Mouse (Mus musculus): ENCODE measurements around the gene Hoxd9. TPM values are rescaled to one million over a fixed set of nuclear protein-coding genes. Genes with fewer than 3 reads are reported as not detected.

The Hoxd9 gene
- total RNA-seq, 2 experiments from 2014 or later, result 12.6 to 16.1 TPM

DNA sequence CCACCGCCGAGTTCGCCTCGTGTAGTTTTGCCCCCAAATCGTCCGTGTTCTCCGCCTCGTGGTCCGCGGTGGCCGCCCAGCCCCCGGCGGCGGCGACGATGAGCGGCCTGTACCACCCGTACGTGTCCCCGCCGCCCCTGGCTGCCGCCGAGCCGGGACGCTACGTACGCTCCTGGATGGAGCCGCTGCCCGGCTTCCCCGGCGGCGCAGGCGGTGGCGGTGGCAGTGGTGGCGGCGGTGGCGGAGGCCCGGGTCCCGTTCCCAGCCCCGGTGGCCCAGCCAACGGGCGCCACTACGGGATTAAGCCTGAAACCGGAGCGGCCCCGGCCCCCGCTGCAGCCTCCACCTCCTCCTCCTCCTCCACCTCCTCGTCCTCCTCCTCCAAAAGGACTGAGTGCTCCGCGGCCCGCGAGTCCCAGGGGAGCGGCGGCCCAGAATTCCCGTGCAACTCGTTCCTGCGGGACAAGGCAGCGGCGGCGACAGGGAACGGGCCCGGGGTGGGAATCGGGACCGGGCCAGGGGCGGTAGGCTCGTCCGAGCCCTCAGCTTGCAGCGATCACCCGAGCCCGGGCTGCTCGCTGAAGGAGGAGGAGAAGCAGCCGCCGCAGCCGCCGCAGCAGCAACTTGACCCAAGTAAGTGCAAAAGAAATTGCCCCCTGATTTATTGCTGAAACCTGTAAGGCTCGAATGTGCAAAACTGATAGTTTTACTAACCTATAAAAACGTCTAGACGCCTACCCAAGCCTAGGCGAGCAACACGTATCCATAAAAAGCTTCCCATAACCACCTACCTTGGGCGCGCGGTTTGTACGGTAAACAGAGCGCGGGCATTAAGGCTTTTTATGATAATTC is 900 bp downstream of the Hoxd9 start:
- DNase-seq, result peak; percentile 60

DNA sequence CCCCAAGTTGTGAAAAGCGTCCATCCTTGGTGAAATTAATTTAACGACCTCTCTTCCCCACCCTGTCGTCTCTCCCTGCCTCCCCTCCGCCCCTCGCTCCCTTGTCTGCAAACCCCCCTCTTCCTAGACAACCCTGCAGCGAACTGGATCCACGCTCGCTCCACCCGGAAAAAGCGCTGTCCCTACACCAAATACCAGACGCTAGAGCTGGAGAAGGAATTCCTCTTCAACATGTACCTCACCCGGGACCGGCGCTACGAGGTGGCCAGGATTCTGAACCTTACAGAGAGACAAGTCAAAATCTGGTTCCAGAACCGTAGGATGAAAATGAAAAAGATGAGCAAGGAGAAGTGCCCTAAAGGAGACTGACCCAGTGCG is 1.5 kb downstream of the Hoxd9 start:
- DNase-seq, result no peak

DNA sequence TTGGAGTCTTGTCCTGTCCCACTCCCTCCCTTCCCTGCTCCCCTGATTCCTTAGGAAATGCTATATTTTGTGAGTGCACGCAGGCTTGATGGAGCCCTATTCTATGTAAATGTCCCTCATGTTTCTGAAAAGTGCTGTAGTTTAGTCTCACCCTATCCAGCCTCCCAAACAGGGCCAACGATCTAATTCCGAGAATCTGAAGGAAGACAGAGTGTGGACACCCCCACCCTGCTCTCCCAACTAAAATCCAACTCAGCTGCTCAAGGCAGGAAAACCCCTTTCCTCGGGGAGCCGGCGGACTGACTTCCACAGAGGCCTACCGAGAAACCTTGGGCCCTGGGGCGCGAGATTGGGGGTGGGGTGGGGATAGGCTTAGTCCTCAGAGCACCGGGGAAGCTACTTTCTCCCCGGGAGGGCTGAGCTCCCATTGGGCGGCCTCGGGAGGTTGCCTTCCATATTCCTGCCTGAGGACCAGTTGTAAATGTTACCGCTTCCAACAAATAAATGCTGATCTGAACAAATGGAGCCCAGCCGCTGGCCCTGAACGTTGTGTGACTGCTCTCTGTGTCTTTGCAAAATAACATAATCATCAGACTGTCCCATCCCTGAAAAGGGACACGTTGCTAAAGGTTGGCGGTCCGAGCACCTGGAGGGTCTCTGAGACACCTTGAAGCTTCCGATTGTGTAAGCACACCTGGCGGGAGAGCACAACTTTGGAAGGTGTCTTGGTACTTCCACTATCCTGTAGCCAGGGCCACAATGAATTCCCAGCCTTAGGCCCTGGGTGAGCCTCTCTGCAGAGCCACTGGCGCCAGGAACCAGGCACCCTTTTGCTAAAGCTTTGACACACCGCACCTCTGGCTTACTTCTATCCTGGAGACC is 2.4 kb downstream of the Hoxd9 start:
- DNase-seq, result no peak

DNA sequence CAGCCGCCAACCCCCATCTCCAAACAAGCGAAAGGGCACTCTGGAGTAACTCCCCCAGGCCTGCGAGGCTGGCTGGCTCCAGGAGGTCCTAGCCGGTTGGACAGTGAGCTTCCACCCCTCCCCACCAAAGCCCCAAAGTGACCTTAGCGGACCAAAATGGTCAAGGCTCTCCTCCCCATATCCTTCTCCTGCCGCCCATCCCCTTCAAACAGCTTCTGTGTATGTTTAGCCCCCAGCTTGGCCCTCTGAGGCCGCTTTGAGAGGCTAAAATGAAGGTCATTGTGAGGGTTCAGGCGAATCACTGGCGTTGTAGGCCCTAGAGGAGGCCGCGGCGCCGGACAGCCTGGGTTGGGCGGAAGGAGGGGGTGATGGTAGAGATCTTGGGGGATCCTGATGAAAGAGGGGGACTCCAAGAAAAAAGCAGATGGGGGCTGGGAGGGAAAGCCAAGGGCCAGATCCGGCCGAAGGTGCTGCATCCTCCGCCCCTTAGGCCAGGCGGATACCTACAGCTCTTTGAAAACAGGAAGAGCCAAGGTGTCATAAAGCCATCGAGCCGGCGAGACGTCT is 3.1 kb downstream of the Hoxd9 start:
- DNase-seq, result no peak

GRCm38 (mm10) chr2:74701949-74702819 is 4.7 kb downstream of the Hoxd9 start:
- DNase-seq, result peak; percentile 85

- DNase-seq, result no peak
Observed at GRCm38 (mm10) chr2:74702820-74703219, 5.3 kb downstream of the Hoxd9 start.

DNA sequence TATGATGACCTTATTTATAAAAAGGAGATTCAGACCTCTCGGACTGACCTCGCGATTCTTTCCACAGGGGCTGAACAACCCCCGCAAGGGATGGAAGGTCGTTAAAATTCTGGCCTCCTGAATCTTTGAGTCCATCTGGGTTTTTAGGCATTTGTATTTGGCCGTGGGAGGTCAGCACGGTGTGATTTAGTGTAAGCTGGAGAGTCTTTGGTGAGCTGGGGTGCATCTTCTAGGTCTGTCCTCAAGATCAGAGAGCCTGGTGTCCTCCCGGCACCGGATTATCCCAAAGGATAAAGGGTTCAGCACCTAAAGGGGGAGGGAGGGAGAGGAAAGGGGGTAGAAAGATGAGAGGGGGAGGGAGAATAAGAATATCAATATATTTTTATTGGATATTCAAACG is 5.8 kb downstream of the Hoxd9 start:
- DNase-seq, result no peak

DNA sequence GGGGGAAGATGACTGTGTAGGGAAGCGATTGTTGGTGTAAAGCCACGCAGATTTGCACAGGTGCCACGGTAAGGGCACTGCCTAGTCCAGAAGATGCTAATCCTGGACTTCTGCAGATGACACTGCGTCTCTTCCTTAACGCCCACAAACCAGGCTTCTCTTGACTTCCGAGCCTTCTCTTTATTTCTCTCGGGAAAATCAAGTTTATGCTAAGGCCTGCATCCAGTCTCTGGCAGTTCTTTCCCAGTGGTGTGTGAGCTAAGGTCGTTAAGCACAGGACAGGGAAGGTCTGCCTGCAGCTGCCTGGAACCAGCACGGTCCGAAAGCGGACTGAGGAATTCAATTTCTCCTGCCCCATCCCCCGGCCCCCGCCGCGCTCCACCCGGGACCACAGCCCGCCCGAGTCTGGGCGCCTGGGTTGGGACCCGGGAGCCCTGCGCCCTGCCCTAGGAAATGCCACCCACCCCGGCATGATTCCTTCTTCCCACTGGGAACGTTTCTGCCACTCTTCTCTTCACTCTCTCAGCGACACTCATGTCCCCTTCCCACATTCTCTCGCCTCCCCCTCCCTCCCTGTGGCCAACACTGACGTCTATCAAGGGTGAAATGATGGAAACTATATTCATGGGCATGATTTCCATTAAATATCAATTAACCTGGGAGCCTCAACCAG is 6.3 kb downstream of the Hoxd9 start:
- no peak for DNase-seq

DNA sequence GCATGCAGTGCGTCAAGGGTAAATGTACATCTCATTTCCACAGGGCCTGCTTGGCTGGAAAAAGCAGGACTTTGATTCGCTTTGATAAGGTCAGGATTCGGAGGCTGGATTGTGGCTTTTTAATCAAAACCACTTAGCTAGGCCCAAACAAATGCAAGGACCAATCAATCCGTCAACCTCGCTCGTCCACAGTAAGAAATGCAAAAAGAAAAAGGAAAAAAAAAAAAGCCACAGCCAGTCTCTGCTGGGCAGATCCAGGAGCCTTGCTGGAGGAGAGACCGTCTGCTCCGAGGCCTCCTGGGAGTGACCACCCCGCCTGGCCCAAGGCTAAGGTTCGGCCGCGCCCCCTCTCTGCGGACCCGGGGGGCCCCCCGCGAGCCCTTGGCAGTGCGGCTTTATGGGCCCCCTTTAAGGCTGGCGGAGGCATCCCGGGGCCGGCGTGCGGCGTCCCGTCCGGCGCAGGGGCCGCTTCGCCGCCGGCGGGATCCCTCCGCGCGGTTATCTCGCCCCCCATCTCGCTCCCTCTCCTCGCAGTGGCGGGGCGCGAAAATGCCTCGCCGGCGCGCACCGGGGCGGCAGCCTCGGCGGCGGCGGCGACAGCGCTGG is 7.0 kb downstream of the Hoxd9 start, which contains the start of gene Hoxd8:
Gene Hoxd8 (plus strand): TSS at position 223 of the 606 bp plus-strand sequence.
- peak; percentile 82 for DNase-seq

DNA sequence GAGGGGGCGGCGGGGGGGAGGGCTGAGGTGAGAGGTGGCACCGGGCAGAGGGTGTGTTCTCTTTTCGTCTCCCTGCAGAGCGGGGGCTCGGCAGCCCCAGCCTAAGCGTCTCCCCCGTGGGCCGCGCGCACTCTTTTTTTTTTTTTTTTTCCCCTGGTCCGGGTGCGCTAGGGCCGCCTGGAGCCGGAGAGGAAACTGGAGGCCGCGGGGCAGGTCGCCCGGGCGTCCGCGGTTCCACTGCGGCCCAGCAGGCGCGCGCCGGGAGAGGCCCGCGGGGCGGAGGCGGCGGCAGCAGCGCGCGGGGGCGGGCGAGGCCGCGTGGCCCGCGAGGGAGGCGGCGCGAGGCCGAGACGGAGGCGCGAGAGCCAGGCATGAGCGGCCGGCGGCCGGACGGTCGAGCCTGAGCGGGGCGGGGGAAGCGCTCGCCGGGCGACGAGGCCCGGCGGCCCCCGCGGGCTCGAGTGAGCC is 7.5 kb downstream of the Hoxd9 start:
- DNase-seq, result peak; percentile 65

GRCm38 (mm10) chr2:74705467-74706089 is 8.1 kb downstream of the Hoxd9 start:
- peak; percentile 59 for DNase-seq

DNA sequence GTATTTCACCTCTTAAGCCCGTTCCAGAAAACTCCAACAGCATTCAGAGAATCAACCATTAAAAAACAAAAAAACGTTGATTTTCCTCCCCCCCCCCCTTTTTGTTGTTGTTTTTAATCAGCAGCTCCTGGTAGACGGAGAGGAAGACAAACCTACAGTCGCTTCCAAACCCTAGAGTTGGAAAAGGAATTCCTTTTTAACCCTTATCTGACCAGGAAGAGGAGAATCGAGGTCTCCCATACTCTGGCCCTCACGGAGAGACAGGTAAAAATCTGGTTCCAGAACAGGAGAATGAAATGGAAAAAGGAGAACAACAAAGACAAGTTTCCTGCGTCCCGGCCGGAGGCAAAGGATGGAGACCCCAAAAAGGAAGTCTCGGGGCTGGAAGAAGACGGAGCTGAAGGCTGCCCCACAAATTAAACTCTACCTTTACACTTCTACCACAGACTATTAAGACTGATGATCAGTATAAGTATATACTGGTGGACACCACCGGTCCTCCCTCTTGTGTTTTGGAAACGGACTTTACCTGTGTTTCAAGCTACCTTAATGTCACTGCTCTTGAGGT is 8.9 kb downstream of the Hoxd9 start:
- DNase-seq, result no peak

DNA sequence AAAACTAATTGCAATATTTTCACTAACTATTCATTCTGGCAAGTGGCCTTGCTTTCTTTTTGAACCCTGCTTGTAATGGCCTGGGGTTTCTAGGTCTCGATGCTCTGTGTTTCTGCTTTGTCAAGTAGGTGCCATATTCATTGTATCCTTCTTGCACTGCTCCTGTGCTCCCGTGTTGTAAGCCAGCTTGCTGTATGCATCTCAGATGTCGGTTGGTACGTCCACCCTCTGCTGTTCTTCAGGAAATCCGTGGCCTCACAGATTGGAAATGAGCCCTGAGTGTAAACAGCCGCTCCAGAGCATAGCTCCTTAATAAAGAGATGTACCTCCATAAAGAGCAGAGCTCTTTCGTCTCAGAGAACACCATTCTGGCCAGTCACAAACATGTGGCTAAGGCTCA is 10.1 kb downstream of the Hoxd9 start:
- DNase-seq, result no peak

GRCm38 (mm10) chr2:74708676-74709075 is 11.1 kb downstream of the Hoxd9 start:
- DNase-seq, result no peak

DNA sequence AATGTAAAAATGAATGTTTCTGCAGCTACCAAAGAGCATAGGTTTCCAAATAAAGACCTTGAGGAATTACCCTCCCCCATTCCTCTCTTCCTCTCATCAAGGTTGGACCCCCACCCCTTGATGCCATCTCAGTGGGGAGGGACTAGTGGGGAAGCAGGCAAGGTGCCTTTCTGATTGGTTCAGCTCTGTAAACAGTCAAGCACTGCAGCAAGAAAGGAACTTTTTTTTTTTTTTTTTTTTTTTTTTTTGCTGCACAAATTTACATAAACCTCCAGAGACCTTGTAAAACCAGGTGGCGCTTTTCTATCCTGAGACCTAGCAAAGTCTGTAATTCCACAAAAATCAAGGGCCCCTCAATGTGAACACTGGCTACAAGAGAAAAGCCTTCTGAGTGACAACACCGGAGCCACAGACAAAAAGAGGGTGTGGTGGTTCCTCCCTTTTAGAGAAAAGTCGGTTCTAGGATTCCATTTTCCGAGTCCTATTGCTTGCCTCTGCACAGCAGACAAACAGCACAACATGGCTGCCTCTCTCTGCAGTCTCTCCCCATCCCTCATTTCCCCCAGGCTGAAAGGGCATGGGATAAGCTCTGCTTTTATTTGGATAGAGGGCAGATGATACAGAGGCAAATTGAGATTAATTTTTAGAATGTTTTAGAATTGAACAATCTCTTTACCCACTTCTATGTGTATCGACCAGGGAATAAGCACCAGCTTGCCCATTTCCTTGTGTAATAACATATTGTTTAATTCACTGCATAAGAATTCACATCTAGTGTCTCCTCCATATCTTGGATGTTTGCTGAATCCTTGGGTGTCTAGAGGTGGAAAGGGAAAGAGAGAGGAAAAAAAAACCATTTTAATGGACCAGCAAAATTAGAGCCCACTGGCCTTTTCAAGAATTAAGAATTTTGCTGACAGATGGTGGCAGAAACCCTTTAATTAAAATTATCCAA is 12.2 kb downstream of the Hoxd9 start:
- no peak for DNase-seq

GRCm38 (mm10) chr2:74710929-74711543 is 13.5 kb downstream of the Hoxd9 start:
- DNase-seq, result no peak

DNA sequence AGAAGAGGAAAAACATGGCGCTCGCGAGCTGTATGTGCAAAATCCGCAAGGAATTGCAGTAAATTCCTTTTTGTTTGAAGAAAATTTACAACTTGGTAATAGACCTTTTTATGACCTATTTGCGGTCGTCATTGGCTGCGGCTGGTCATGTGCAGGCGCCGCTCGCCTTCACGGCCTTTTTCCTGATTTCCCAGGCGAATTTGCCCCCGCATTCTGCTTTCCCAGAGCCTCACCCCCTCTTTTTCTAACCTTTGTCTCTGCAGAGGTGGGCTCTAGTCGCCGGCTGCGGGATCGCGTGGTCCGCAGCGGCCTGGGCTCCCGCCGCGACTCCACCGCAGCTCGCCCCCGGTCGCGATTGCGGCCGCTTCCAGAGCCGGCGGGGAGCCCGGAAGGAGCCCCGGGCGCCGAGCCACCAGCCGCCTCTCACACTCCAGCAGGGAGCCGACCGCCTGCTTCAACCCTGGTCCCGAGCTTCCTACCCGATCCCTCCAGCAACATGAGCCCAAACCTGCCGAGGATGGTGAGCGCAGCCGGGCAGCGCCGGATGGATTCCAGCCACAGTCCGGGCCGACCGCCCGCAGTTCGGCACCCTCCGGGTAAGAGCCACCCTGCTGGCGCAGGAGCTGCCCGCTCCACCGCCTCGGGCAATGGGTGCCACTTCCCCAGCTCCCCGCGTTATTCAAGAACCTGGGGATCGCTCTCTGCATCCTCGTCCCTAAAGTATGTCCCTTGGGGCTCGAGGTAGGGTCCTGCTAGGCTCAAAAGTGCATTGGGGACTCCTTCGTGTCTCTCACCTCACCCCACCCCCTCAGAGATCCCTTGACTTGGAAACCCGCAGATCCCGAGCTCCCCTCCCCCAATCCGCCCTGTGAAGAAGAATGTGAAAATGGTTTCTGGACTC is 14.4 kb downstream of the Hoxd9 start, which contains the start of the genes Hoxd3 and Hoxd4:
Gene Hoxd3 (plus strand): TSS at position 207 of the 901 bp plus-strand sequence.
Gene Hoxd4 (plus strand): TSS at position 209 of the 901 bp plus-strand sequence.
- DNase-seq, result peak; percentile 69

All from gastrocnemius, postnatal 10 days (tissue).